Mouse (Mus musculus) lung, postnatal 4 days (tissue): Measurements from ENCODE around the gene Arhgef10l.
"Not testable (repeated sequence)": the region's sequence is repeated elsewhere in the genome, so short reads cannot be mapped to it uniquely, and the experiment has no call there.

Experiments
- DNase-seq, 2 experiments: peaks; one replicate each; pipeline ENCODE4 v3.0.0; 2021

Gene Arhgef10l

GRCm38 (mm10) chr4:140566785-140567184 lies 99.0 kb downstream of the Arhgef10l start:
- peak; percentile 68 to 72 for DNase-seq

GRCm38 (mm10) chr4:140564459-140564858 lies 101.4 kb downstream of the Arhgef10l start:
- DNase-seq: not testable (repeated sequence)

GRCm38 (mm10) chr4:140562461-140563178 lies 103.2 kb downstream of the Arhgef10l start:
- DNase-seq: no peak

- no peak for DNase-seq
Measured at GRCm38 (mm10) chr4:140561744-140562143, 104.1 kb downstream of the Arhgef10l start.

- no peak for DNase-seq
Measured at GRCm38 (mm10) chr4:140559862-140560261, 106.0 kb downstream of the Arhgef10l start.

- DNase-seq: no peak
Measured at GRCm38 (mm10) chr4:140558193-140558592, 107.6 kb downstream of the Arhgef10l start.

GRCm38 (mm10) chr4:140556561-140556960 lies 109.3 kb downstream of the Arhgef10l start:
- DNase-seq: no peak

- peak; percentile 48 to 67 for DNase-seq
Measured at GRCm38 (mm10) chr4:140555273-140555672, 110.5 kb downstream of the Arhgef10l start.

- no peak for DNase-seq
Measured at GRCm38 (mm10) chr4:140554552-140554951, 111.3 kb downstream of the Arhgef10l start.

GRCm38 (mm10) chr4:140551766-140552165 lies 114.0 kb downstream of the Arhgef10l start:
- DNase-seq: no peak

GRCm38 (mm10) chr4:140550670-140551069 lies 115.1 kb downstream of the Arhgef10l start:
- DNase-seq: no peak

- peak in 1 of 2 experiments; percentile 58 for DNase-seq
Measured at GRCm38 (mm10) chr4:140549975-140550374, 115.8 kb downstream of the Arhgef10l start.

- DNase-seq: peak; percentile 66 to 70
Measured at GRCm38 (mm10) chr4:140547488-140547887, 118.3 kb downstream of the Arhgef10l start.

- DNase-seq: peak in 1 of 2 experiments; percentile 56
Measured at GRCm38 (mm10) chr4:140539125-140539524, 126.7 kb downstream of the Arhgef10l start.

GRCm38 (mm10) chr4:140537561-140538021 lies 128.2 kb downstream of the Arhgef10l start:
- no peak for DNase-seq

- no peak for DNase-seq
Measured at GRCm38 (mm10) chr4:140535323-140535722, 130.5 kb downstream of the Arhgef10l start.

GRCm38 (mm10) chr4:140532270-140532669 lies 133.5 kb downstream of the Arhgef10l start:
- DNase-seq: no peak

GRCm38 (mm10) chr4:140531024-140531423 lies 134.8 kb downstream of the Arhgef10l start:
- peak in 1 of 2 experiments; percentile 50 for DNase-seq

- no peak for DNase-seq
Measured at GRCm38 (mm10) chr4:140529735-140530134, 136.1 kb downstream of the Arhgef10l start.

- DNase-seq: no peak
Measured at GRCm38 (mm10) chr4:140528443-140528842, 137.4 kb downstream of the Arhgef10l start.

- no peak for DNase-seq
Measured at GRCm38 (mm10) chr4:140525674-140526177, 140.1 kb downstream of the Arhgef10l start.

GRCm38 (mm10) chr4:140524927-140525326 lies 140.9 kb downstream of the Arhgef10l start:
- DNase-seq: no peak

- no peak for DNase-seq
Measured at GRCm38 (mm10) chr4:140522873-140523272, 142.9 kb downstream of the Arhgef10l start.

- DNase-seq: no peak
Measured at GRCm38 (mm10) chr4:140520719-140521118, 145.1 kb downstream of the Arhgef10l start.
